In genomic region chr1:33074551-33074950, GRCm38 (mm10) we compare ENCODE assay signal across 32 mouse cellular contexts.
"Had no signal": no experiment of that assay in that cellular context is flagged by ENCODE, and none has a peak within 500 bp of the region (broad histone marks: within the 10 kb centered on the region; RNA-seq: fewer than 3 reads in every experiment).

No protein-coding gene starts in this region.

- H3K9me3 ChIP-seq: limb, embryonic 10.5 days; limb, embryonic 12.5 days; limb, embryonic 13.5 days; limb, embryonic 15.5 days; liver, embryonic 12.5 days; liver, embryonic 13.5 days; liver, embryonic 15.5 days; lung, embryonic 15.5 days; megakaryocyte, embryonic 14.5 days; midbrain, embryonic 10.5 days; midbrain, embryonic 12.5 days; midbrain, embryonic 13.5 days; midbrain, embryonic 15.5 days; neural tube, embryonic 12.5 days had no signal

- H3K4me2 ChIP-seq: limb, embryonic 12.5 days; limb, embryonic 13.5 days; limb, embryonic 15.5 days; liver, embryonic 11.5 days; liver, embryonic 12.5 days; liver, embryonic 13.5 days; liver, embryonic 15.5 days; lung, embryonic 14.5 days; lung, embryonic 15.5 days; midbrain, embryonic 11.5 days; midbrain, embryonic 12.5 days; midbrain, embryonic 13.5 days; midbrain, embryonic 15.5 days; neural tube, embryonic 12.5 days had no signal

- H3K4me1 ChIP-seq: limb, embryonic 10.5 days; limb, embryonic 12.5 days; limb, embryonic 13.5 days; limb, embryonic 15.5 days; liver, embryonic 12.5 days; liver, embryonic 13.5 days; liver, embryonic 15.5 days; lung, embryonic 15.5 days; megakaryocyte, embryonic 14.5 days; midbrain, embryonic 10.5 days; midbrain, embryonic 12.5 days; midbrain, embryonic 13.5 days; midbrain, embryonic 15.5 days; neural tube, embryonic 12.5 days had no signal

- ATAC-seq: liver, embryonic 12.5 days; lung, postnatal 0 days; midbrain, embryonic 13.5 days; midbrain, embryonic 15.5 days; midbrain, embryonic 16.5 days had no signal

- H3K9ac ChIP-seq: limb, embryonic 12.5 days; limb, embryonic 13.5 days; limb, embryonic 15.5 days; liver, embryonic 12.5 days; liver, embryonic 13.5 days; liver, embryonic 14.5 days; liver, embryonic 15.5 days; lung, embryonic 14.5 days; lung, embryonic 15.5 days; midbrain, embryonic 12.5 days; midbrain, embryonic 13.5 days; midbrain, embryonic 15.5 days; neural tube, embryonic 12.5 days had no signal

- DNase-seq: left cerebral cortex, postnatal 4 days; liver; liver, embryonic 13.5 days; lung, adult 18-20 months; lung, adult 2 months; lung, embryonic 14.5 days; lung, postnatal 10 days; lung, postnatal 14 days; lung, postnatal 36 days; lung, postnatal 4 days; midbrain, embryonic 14.5 days had no signal

- H3K27me3 ChIP-seq: limb, embryonic 12.5 days; limb, embryonic 13.5 days; limb, embryonic 15.5 days; liver, embryonic 12.5 days; liver, embryonic 13.5 days; liver, embryonic 15.5 days; lung, embryonic 15.5 days; megakaryocyte, embryonic 14.5 days; midbrain, embryonic 12.5 days; midbrain, embryonic 13.5 days; midbrain, embryonic 15.5 days; neural tube, embryonic 12.5 days had no signal

- H3K4me3 ChIP-seq: left cerebral cortex, adult 2 months; limb, embryonic 10.5 days; limb, embryonic 12.5 days; limb, embryonic 13.5 days; limb, embryonic 15.5 days; liver, embryonic 12.5 days; liver, embryonic 13.5 days; liver, embryonic 15.5 days; lung, embryonic 15.5 days; megakaryocyte, embryonic 14.5 days; midbrain, embryonic 10.5 days; midbrain, embryonic 12.5 days; midbrain, embryonic 13.5 days; midbrain, embryonic 15.5 days; myocyte; neural tube, embryonic 12.5 days had no signal

- H3K27ac ChIP-seq: left cerebral cortex, adult 2 months; limb, embryonic 10.5 days; limb, embryonic 12.5 days; limb, embryonic 13.5 days; limb, embryonic 15.5 days; liver, embryonic 12.5 days; liver, embryonic 13.5 days; liver, embryonic 14.5 days; liver, embryonic 15.5 days; lung, embryonic 15.5 days; macrophage; midbrain, embryonic 10.5 days; midbrain, embryonic 12.5 days; midbrain, embryonic 13.5 days; midbrain, embryonic 15.5 days; neural tube, embryonic 12.5 days had no signal

- H3K36me3 ChIP-seq: limb, embryonic 10.5 days; limb, embryonic 12.5 days; limb, embryonic 13.5 days; limb, embryonic 15.5 days; liver, embryonic 12.5 days; liver, embryonic 13.5 days; liver, embryonic 15.5 days; lung, embryonic 15.5 days; midbrain, embryonic 10.5 days; midbrain, embryonic 12.5 days; midbrain, embryonic 13.5 days; midbrain, embryonic 15.5 days; neural tube, embryonic 12.5 days had no signal
